10 mouse cellular contexts compared by ENCODE assay signal in the genomic region with DNA sequence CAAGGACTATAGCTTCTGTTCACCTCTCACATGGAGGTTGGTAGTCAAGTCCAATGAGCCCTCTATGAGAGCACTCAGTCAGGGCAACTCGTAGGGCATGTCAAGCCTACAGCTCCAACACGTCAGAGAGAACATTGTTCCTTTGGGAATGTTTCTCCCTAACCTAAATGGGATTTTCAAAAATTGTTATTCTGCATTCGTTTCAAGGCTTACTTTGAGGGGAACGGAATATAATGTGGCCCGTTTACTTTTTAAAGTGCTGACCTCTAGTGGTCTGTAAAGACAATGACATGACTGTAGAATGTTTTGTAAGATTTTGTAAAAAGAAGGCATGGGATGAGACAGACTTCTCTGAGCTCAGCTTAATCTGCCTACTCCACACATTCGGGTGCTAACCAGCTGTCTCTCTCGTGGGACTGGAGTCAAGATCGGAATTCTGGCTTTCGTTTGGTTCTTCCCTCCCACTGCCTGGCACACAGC. TPM values are rescaled to one million over a fixed set of nuclear protein-coding genes. Genes with fewer than 3 reads are reported as not detected.
DNase-seq lines count a peak whose midpoint lies in the region; ATAC-seq lines count a peak whose summit lies in the region.
"Had no signal": no experiment of that assay in that cellular context is flagged by ENCODE, and none has a peak within 500 bp of the region (broad histone marks: within the 10 kb centered on the region; RNA-seq: fewer than 3 reads in every experiment).

No protein-coding gene starts in this region.

- H3K9ac ChIP-seq in midbrain, embryonic 11.5 days (ENCODE audit: low read length) = no peak overlapping the region
- no peak overlapping the region for H3K9ac ChIP-seq in hindbrain, embryonic 13.5 days
- H3K9ac ChIP-seq in lung, embryonic 16.5 days (ENCODE audit: low read length) = no peak overlapping the region

- DNase-seq in cerebellum, adult 11 months = no peak
- peak; percentile 88 for DNase-seq in midbrain, embryonic 11.5 days (ENCODE audit: low spot score, missing footprints)
- no peak for DNase-seq in midbrain, embryonic 10.5 days (ENCODE audit: low spot score)
- peak; percentile 63 for DNase-seq in right cerebral cortex, postnatal 25 days
- no peak for DNase-seq in thymus, postnatal 25 days

- H3K4me2 ChIP-seq in midbrain, embryonic 11.5 days = no peak overlapping the region
- H3K4me2 ChIP-seq in hindbrain, embryonic 13.5 days = no peak overlapping the region
- H3K4me2 ChIP-seq in lung, embryonic 16.5 days (ENCODE audit: low read depth, low read length) = no peak overlapping the region

- H3K36me3 ChIP-seq in midbrain, embryonic 11.5 days (ENCODE audit: control insufficient read depth, insufficient read depth, low read length) = no peaks in the 10 kb centered on the region
- H3K36me3 ChIP-seq in midbrain, embryonic 10.5 days = no peaks in the 10 kb centered on the region
- no peaks in the 10 kb centered on the region for H3K36me3 ChIP-seq in hindbrain, embryonic 13.5 days
- H3K36me3 ChIP-seq in lung, embryonic 16.5 days (ENCODE audit: control insufficient read depth, insufficient read depth, low read length) = no peaks in the 10 kb centered on the region

- 38% methylated on average over 9 of the region's 9 CpGs for WGBS in midbrain, embryonic 11.5 days
- WGBS in midbrain, embryonic 10.5 days = 47% methylated on average over 9 of the region's 9 CpGs
- 42% methylated on average over 9 of the region's 9 CpGs for WGBS in hindbrain, embryonic 13.5 days
- WGBS in lung, embryonic 16.5 days = 23% methylated on average over 9 of the region's 9 CpGs

- H3K4me1 ChIP-seq in midbrain, embryonic 11.5 days (ENCODE audit: control insufficient read depth, insufficient read depth, low read length) = no peaks in the 10 kb centered on the region
- H3K4me1 ChIP-seq in midbrain, embryonic 10.5 days = no peaks in the 10 kb centered on the region
- H3K4me1 ChIP-seq in hindbrain, embryonic 13.5 days (replicated peaks) = no peaks in the 10 kb centered on the region
- no peaks in the 10 kb centered on the region for H3K4me1 ChIP-seq in lung, embryonic 16.5 days (replicated peaks; ENCODE audit: control insufficient read depth, insufficient read depth, low read length)
- H3K4me1 ChIP-seq: megakaryocyte, embryonic 14.5 days had no signal

- no peaks in the 10 kb centered on the region for H3K9me3 ChIP-seq in midbrain, embryonic 11.5 days (ENCODE audit: control insufficient read depth, low read length)
- no peaks in the 10 kb centered on the region for H3K9me3 ChIP-seq in midbrain, embryonic 10.5 days (replicated peaks)
- no peaks in the 10 kb centered on the region for H3K9me3 ChIP-seq in hindbrain, embryonic 13.5 days
- H3K9me3 ChIP-seq in lung, embryonic 16.5 days (ENCODE audit: control insufficient read depth, low read length) = no peaks in the 10 kb centered on the region
- H3K9me3 ChIP-seq: megakaryocyte, embryonic 14.5 days had no signal

- H3K27me3 ChIP-seq in midbrain, embryonic 11.5 days (ENCODE audit: control insufficient read depth, insufficient read depth, low read length) = no peaks in the 10 kb centered on the region
- no peaks in the 10 kb centered on the region for H3K27me3 ChIP-seq in midbrain, embryonic 10.5 days (ENCODE audit: low read depth, poor library complexity, severe bottlenecking)
- no peaks in the 10 kb centered on the region for H3K27me3 ChIP-seq in hindbrain, embryonic 13.5 days
- H3K27me3 ChIP-seq in lung, embryonic 16.5 days (ENCODE audit: control insufficient read depth, insufficient read depth, low read depth, low read length) = no peaks in the 10 kb centered on the region
- H3K27me3 ChIP-seq: megakaryocyte, embryonic 14.5 days had no signal

- ATAC-seq in cerebellum, adult (ENCODE audit: insufficient number of reproducible peaks, low FRiP score, low TSS enrichment) = peak; percentile 85
- peak; percentile 54; the same call in 1 of the 2 replicates for ATAC-seq in midbrain, embryonic 11.5 days (ENCODE audit: low FRiP score)
- peak; percentile 54; the same call in 1 of the 2 replicates for ATAC-seq in hindbrain, embryonic 13.5 days (ENCODE audit: low FRiP score)
- ATAC-seq in lung, embryonic 16.5 days (ENCODE audit: low read depth) = peak; percentile 56

- no peak overlapping the region for H3K27ac ChIP-seq in midbrain, embryonic 11.5 days (ENCODE audit: low read depth, low read length)
- H3K27ac ChIP-seq in midbrain, embryonic 10.5 days (replicated peaks) = no peak overlapping the region
- H3K27ac ChIP-seq in hindbrain, embryonic 13.5 days = no peak overlapping the region
- H3K27ac ChIP-seq in lung, embryonic 16.5 days (ENCODE audit: low read length) = no peak overlapping the region

- no peak overlapping the region for H3K4me3 ChIP-seq in midbrain, embryonic 11.5 days (ENCODE audit: low read depth, low read length)
- H3K4me3 ChIP-seq in midbrain, embryonic 10.5 days = no peak overlapping the region
- no peak overlapping the region for H3K4me3 ChIP-seq in hindbrain, embryonic 13.5 days
- no peak overlapping the region for H3K4me3 ChIP-seq in lung, embryonic 16.5 days (ENCODE audit: low read length)
- H3K4me3 ChIP-seq: erythroblast, embryonic 14.5 days; megakaryocyte, embryonic 14.5 days had no signal

RNA-seq across cellular contexts. Expression of a gene that starts 27.5 kb away (rescaled TPM):
- polyA plus RNA-seq in midbrain, embryonic 11.5 days (2014; fragmentation: Nextera tagmentation; extraction: Ambion mirVana) = 7.7 and 10.9 TPM in 2 replicates
- 8.2 and 10.4 TPM in 2 replicates for polyA plus RNA-seq in midbrain, embryonic 10.5 days (2016; fragmentation: Nextera tagmentation; extraction: Ambion mirVana)
- 7.3 and 8.0 TPM in 2 replicates for polyA plus RNA-seq in hindbrain, embryonic 13.5 days (2015; fragmentation: Nextera tagmentation; extraction: Ambion mirVana)
- 16.0 and 16.4 TPM in 2 replicates for polyA plus RNA-seq in lung, embryonic 16.5 days (2015; fragmentation: Nextera tagmentation; extraction: Ambion mirVana)
- polyA plus RNA-seq: erythroblast, embryonic 14.5 days had no signal

Comparison
In these comparisons a context has a peak if more than half of its experiments do, and no peak if none do; other contexts are left out.
1. DNase-seq: peak in midbrain, embryonic 11.5 days (single experiment) and right cerebral cortex, postnatal 25 days (single experiment); none in cerebellum, adult 11 months (single experiment), midbrain, embryonic 10.5 days (single experiment) and thymus, postnatal 25 days (single experiment).
2. Peak in every context shown above with its lines, with median percentiles within 50 percentile points of each other: ATAC-seq.